Mouse (Mus musculus): Measurements from ENCODE around the gene Sept4. TPM values are rescaled to one million over a fixed set of nuclear protein-coding genes. Genes with fewer than 3 reads are reported as not detected.
A peak's percentile ranks its signal among the peaks of the same experiment; 100 is the strongest.

Gene Sept4
- polyA plus RNA-seq, 1 experiment from 2014 or later, result 28.2 TPM

- H3K27ac ChIP-seq, result no peak overlapping the region
- H3K9ac ChIP-seq, result no peak overlapping the region
- ATAC-seq (replicated peaks), result no peak
- H3K27me3 ChIP-seq (replicated peaks), result no peaks in the 10 kb centered on the region
- WGBS, result 95% methylated on average over 5 of the region's 5 CpGs
- H3K4me1 ChIP-seq, result no peaks in the 10 kb centered on the region
- no peak overlapping the region for H3K4me3 ChIP-seq
- H3K4me2 ChIP-seq, result no peak overlapping the region
- peaks cover 74% of the 10 kb centered on the region for H3K36me3 ChIP-seq (replicated peaks)
- no peaks in the 10 kb centered on the region for H3K9me3 ChIP-seq
Measured at GRCm38 (mm10) chr11:87615551-87615950, 46.8 kb downstream of the Sept4 start.

GRCm38 (mm10) chr11:87615952-87616351 is 47.2 kb downstream of the Sept4 start:
- 99% methylated on average over 2 of the region's 2 CpGs for WGBS
- Histone ChIP-seq H3K4me2 (no peak overlapping the region), H3K4me3 (no peak overlapping the region), H3K9ac (no peak overlapping the region), H3K9me3 (no peaks in the 10 kb centered on the region), H3K36me3 (replicated peaks) (peaks cover 70% of the 10 kb centered on the region), H3K27ac (no peak overlapping the region), H3K27me3 (replicated peaks) (no peaks in the 10 kb centered on the region), H3K4me1 (no peaks in the 10 kb centered on the region)
- ATAC-seq (replicated peaks), result no peak

- peaks cover 60% of the 10 kb centered on the region for H3K36me3 ChIP-seq (replicated peaks)
- no peak within 1 kb of the TSS for H3K27ac ChIP-seq
- H3K4me1 ChIP-seq, result no peaks in the 10 kb centered on the region
- WGBS, result 90% methylated on average over 63 of the region's 69 CpGs
- H3K9me3 ChIP-seq, result no peaks in the 10 kb centered on the region
- no peak for ATAC-seq (replicated peaks)
- no peak within 1 kb of the TSS for H3K4me3 ChIP-seq
- no peaks in the 10 kb centered on the region for H3K27me3 ChIP-seq (replicated peaks)
- H3K4me2 ChIP-seq, result no peak within 1 kb of the TSS
- H3K9ac ChIP-seq, result no peak within 1 kb of the TSS
Measured at GRCm38 (mm10) chr11:87616790-87617474, 48.2 kb downstream of the Sept4 start, which contains the start of gene Hsf5. TSS of gene Hsf5 (plus strand) at chr11:87617164.

- H3K36me3 ChIP-seq (replicated peaks), result peaks cover 53% of the 10 kb centered on the region
- no peak for ATAC-seq (replicated peaks)
- WGBS, result 94% methylated on average over 32 of the region's 32 CpGs
- no peaks in the 10 kb centered on the region for H3K9me3 ChIP-seq
- no peak overlapping the region for H3K4me2 ChIP-seq
- H3K27me3 ChIP-seq (replicated peaks), result no peaks in the 10 kb centered on the region
- H3K4me1 ChIP-seq, result no peaks in the 10 kb centered on the region
- H3K4me3 ChIP-seq, result no peak overlapping the region
- no peak overlapping the region for H3K27ac ChIP-seq
- no peak overlapping the region for H3K9ac ChIP-seq
Measured at GRCm38 (mm10) chr11:87617606-87618005, 48.9 kb downstream of the Sept4 start.

GRCm38 (mm10) chr11:87623160-87623559 is 54.5 kb downstream of the Sept4 start:
- H3K36me3 ChIP-seq (replicated peaks), result peaks cover 20% of the 10 kb centered on the region
- no peaks in the 10 kb centered on the region for H3K9me3 ChIP-seq
- 85% methylated on average over 4 of the region's 4 CpGs for WGBS
- no peaks in the 10 kb centered on the region for H3K27me3 ChIP-seq (replicated peaks)
- no peak for ATAC-seq (replicated peaks)
- H3K4me1 ChIP-seq, result no peaks in the 10 kb centered on the region
- no peak overlapping the region for H3K27ac ChIP-seq
- H3K4me3 ChIP-seq, result no peak overlapping the region
- no peak overlapping the region for H3K9ac ChIP-seq
- H3K4me2 ChIP-seq, result no peak overlapping the region

- no peaks in the 10 kb centered on the region for H3K9me3 ChIP-seq
- H3K36me3 ChIP-seq (replicated peaks), result no peaks in the 10 kb centered on the region
- no peaks in the 10 kb centered on the region for H3K27me3 ChIP-seq (replicated peaks)
- no peak overlapping the region for H3K27ac ChIP-seq
- H3K9ac ChIP-seq, result no peak overlapping the region
- ATAC-seq (replicated peaks), result no peak
- no peaks in the 10 kb centered on the region for H3K4me1 ChIP-seq
- no peak overlapping the region for H3K4me2 ChIP-seq
- WGBS, result 33% methylated on average over 10 of the region's 10 CpGs
- H3K4me3 ChIP-seq, result no peak overlapping the region
Measured at GRCm38 (mm10) chr11:87629859-87630258, 61.2 kb downstream of the Sept4 start.

- Histone ChIP-seq H3K4me2 (peak overlapping the region; percentile 59), H3K36me3 (replicated peaks) (no peaks in the 10 kb centered on the region; the same call in 1 of the 2 replicates), H3K4me3 (peak overlapping the region; percentile 33), H3K27ac (peak overlapping the region; percentile 28; the same call in 1 of the 2 replicates), H3K9ac (peak overlapping the region; percentile 36), H3K9me3 (no peaks in the 10 kb centered on the region), H3K4me1 (peaks cover 8% of the 10 kb centered on the region), H3K27me3 (replicated peaks) (no peaks in the 10 kb centered on the region)
- WGBS, result 8% methylated on average over 2 of the region's 2 CpGs
- ATAC-seq (replicated peaks), result no peak
Measured at GRCm38 (mm10) chr11:87638793-87639192, 70.1 kb downstream of the Sept4 start.

GRCm38 (mm10) chr11:87639206-87639605 is 70.5 kb downstream of the Sept4 start:
- under 1% methylated on average over 29 of the region's 29 CpGs for WGBS
- ATAC-seq (replicated peaks), result 0 out of 2 replicates have a peak, but pooled peaks have one; percentile 37
- peak overlapping the region; percentile 28; the same call in 1 of the 2 replicates for H3K27ac ChIP-seq

More at GRCm38 (mm10) chr11:87639206-87639605, 70.5 kb downstream of the Sept4 start:
- peak overlapping the region; percentile 33 for H3K4me3 ChIP-seq
- no peaks in the 10 kb centered on the region; the same call in 1 of the 2 replicates for H3K36me3 ChIP-seq (replicated peaks)
- no peaks in the 10 kb centered on the region for H3K27me3 ChIP-seq (replicated peaks)
- H3K9me3 ChIP-seq, result no peaks in the 10 kb centered on the region
- peaks cover 8% of the 10 kb centered on the region for H3K4me1 ChIP-seq
- H3K9ac ChIP-seq, result peak overlapping the region; percentile 36
- H3K4me2 ChIP-seq, result peak overlapping the region; percentile 59

Other genes with a start within 250 kb of the Sept4 start
- 27.5 and 27.7 TPM in 2 replicates for gene Ppm1e, start 209.9 kb upstream of the Sept4 start, polyA plus RNA-seq (2015; fragmentation: Nextera tagmentation; extraction: Ambion mirVana)
- gene Rad51c, start 163.9 kb upstream of the Sept4 start, polyA plus RNA-seq (2015; fragmentation: Nextera tagmentation; extraction: Ambion mirVana), result 4.0 and 4.5 TPM in 2 replicates
- gene Tex14, start 163.8 kb upstream of the Sept4 start, polyA plus RNA-seq (2015; fragmentation: Nextera tagmentation; extraction: Ambion mirVana), result 0.28 and 0.50 TPM in 2 replicates
- gene Gm11492, start 2.2 kb upstream of the Sept4 start, polyA plus RNA-seq (2015; fragmentation: Nextera tagmentation; extraction: Ambion mirVana), result not detected in 2 replicates
- 57.2 and 59.8 TPM in 2 replicates for gene Mtmr4, start 23.3 kb downstream of the Sept4 start, polyA plus RNA-seq (2015; fragmentation: Nextera tagmentation; extraction: Ambion mirVana)
- gene Hsf5, start 48.3 kb downstream of the Sept4 start, polyA plus RNA-seq (2015; fragmentation: Nextera tagmentation; extraction: Ambion mirVana), result 0.37 and 0.61 TPM in 2 replicates
- 0.83 and 1.2 TPM in 2 replicates for gene Rnf43, start 93.8 kb downstream of the Sept4 start, polyA plus RNA-seq (2015; fragmentation: Nextera tagmentation; extraction: Ambion mirVana)
- gene Supt4a, start 168.6 kb downstream of the Sept4 start, polyA plus RNA-seq (2015; fragmentation: Nextera tagmentation; extraction: Ambion mirVana), result 136 and 137 TPM in 2 replicates
- gene Tspoap1, start 191.6 kb downstream of the Sept4 start, polyA plus RNA-seq (2015; fragmentation: Nextera tagmentation; extraction: Ambion mirVana), result 65.8 and 72.5 TPM in 2 replicates
- gene Mpo, start 224.7 kb downstream of the Sept4 start, polyA plus RNA-seq (2015; fragmentation: Nextera tagmentation; extraction: Ambion mirVana), result 0.12 and 1.2 TPM in 2 replicates

Data from midbrain, embryonic 15.5 days (tissue).